Mouse (Mus musculus): ENCODE results near the gene Chad.

DNA sequence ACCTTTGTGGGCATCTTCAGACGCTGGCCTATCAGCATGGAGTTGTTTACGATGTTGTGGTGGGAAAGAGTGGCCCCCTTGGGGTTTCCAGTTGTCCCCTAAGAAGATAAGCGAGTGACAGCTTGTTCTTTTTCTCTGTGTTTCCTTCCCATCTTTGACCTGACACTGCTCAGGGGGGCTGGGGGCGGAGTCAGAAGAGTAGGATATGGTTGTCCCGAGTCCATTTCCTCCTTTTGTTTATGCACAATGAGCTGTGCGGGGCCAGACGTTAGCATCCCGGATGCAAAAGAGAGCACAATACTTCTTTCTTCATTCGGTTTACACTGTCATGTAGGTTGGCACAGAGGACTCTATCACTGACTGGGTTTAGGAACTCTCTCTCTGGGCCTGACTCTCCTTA lies 5.8 kb downstream of the Chad start:
- TF ChIP-seq CTCF (IDR thresholded peaks at IDR 0.05; ENCODE audit: borderline replicate concordance, control insufficient read depth, extremely low read depth, insufficient read depth, low read length, poor library complexity), result no peak
- no peak for TF ChIP-seq POLR2A (IDR thresholded peaks at IDR 0.05; ENCODE audit: control insufficient read depth, extremely low read depth, insufficient read depth, low read length, poor library complexity)

All from thymus, adult 2 months (tissue).